Mouse (Mus musculus): Measurements from ENCODE around the gene Cgnl1. TPM values are rescaled to one million over a fixed set of nuclear protein-coding genes. Genes with fewer than 3 reads are reported as not detected.

The Cgnl1 gene
- total and polyA plus RNA-seq, 2 experiments from 2014 or later: 4.9 to 5.7 TPM

GRCm38 (mm10) chr9:71636854-71637253 lies 134.5 kb downstream of the Cgnl1 start:
- no peak for TF ChIP-seq CTCF (IDR thresholded peaks at IDR 0.05)
- Histone ChIP-seq H3K27me3 (ENCODE audit: insufficient read depth, low read length) (no peaks in the 10 kb centered on the region), H3K9ac (replicated peaks; ENCODE audit: low read length, poor library complexity, severe bottlenecking) (no peak overlapping the region), H3K4me1 (ENCODE audit: insufficient read depth, low read length) (peaks cover 3% of the 10 kb centered on the region; the same call in 1 of the 2 replicates), H3K9me3 (ENCODE audit: low read length) (0 out of 2 replicates have a peak, but pooled peaks cover 2% of the 10 kb centered on the region), H3K4me3 (ENCODE audit: low read depth, low read length) (no peak overlapping the region), H3K36me3 (ENCODE audit: insufficient read depth, low read length) (no peaks in the 10 kb centered on the region), H3K4me2 (ENCODE audit: low read depth, low read length, poor library complexity, severe bottlenecking) (no peak overlapping the region), H3K27ac (ENCODE audit: low read depth, low read length) (peak overlapping the region; percentile 8; the same call in 1 of the 2 replicates)
- ATAC-seq (ENCODE audit: low FRiP score) (peak; percentile 34; the same call in 1 of the 2 replicates), DNase-seq (ENCODE audit: low spot score) (peak; percentile 65)
- 76% methylated on average over 1 of the region's 1 CpGs for WGBS

- WGBS: 52% methylated on average over 1 of the region's 1 CpGs
- Histone ChIP-seq H3K27ac (ENCODE audit: low read depth, low read length) (no peak overlapping the region), H3K4me3 (ENCODE audit: low read depth, low read length) (no peak overlapping the region), H3K4me2 (ENCODE audit: low read depth, low read length, poor library complexity, severe bottlenecking) (no peak overlapping the region), H3K4me1 (ENCODE audit: insufficient read depth, low read length) (peaks cover 3% of the 10 kb centered on the region; the same call in 1 of the 2 replicates), H3K9me3 (ENCODE audit: low read length) (0 out of 2 replicates have a peak, but pooled peaks cover 2% of the 10 kb centered on the region), H3K36me3 (ENCODE audit: insufficient read depth, low read length) (no peaks in the 10 kb centered on the region), H3K9ac (replicated peaks; ENCODE audit: low read length, poor library complexity, severe bottlenecking) (no peak overlapping the region), H3K27me3 (ENCODE audit: insufficient read depth, low read length) (no peaks in the 10 kb centered on the region)
- ATAC-seq (ENCODE audit: low FRiP score) (no peak), DNase-seq (ENCODE audit: low spot score) (no peak)
- TF ChIP-seq CTCF (IDR thresholded peaks at IDR 0.05): no peak
These were observed 135.8 kb downstream of the Cgnl1 start for GRCm38 (mm10) chr9:71635627-71636026.

GRCm38 (mm10) chr9:71634916-71635315 lies 136.5 kb downstream of the Cgnl1 start:
- ATAC-seq (ENCODE audit: low FRiP score) (no peak), DNase-seq (ENCODE audit: low spot score) (no peak)
- TF ChIP-seq CTCF (IDR thresholded peaks at IDR 0.05): no peak
- WGBS: 75% methylated on average over 2 of the region's 2 CpGs
- Histone ChIP-seq H3K4me1 (ENCODE audit: insufficient read depth, low read length) (peaks cover 3% of the 10 kb centered on the region; the same call in 1 of the 2 replicates), H3K27ac (ENCODE audit: low read depth, low read length) (no peak overlapping the region), H3K27me3 (ENCODE audit: insufficient read depth, low read length) (no peaks in the 10 kb centered on the region), H3K4me3 (ENCODE audit: low read depth, low read length) (no peak overlapping the region), H3K9ac (replicated peaks; ENCODE audit: low read length, poor library complexity, severe bottlenecking) (no peak overlapping the region), H3K9me3 (ENCODE audit: low read length) (0 out of 2 replicates have a peak, but pooled peaks cover 2% of the 10 kb centered on the region), H3K36me3 (ENCODE audit: insufficient read depth, low read length) (no peaks in the 10 kb centered on the region), H3K4me2 (ENCODE audit: low read depth, low read length, poor library complexity, severe bottlenecking) (no peak overlapping the region)

- Histone ChIP-seq H3K9me3 (ENCODE audit: low read length) (no peaks in the 10 kb centered on the region), H3K4me2 (ENCODE audit: low read depth, low read length, poor library complexity, severe bottlenecking) (no peak overlapping the region), H3K9ac (replicated peaks; ENCODE audit: low read length, poor library complexity, severe bottlenecking) (no peak overlapping the region), H3K36me3 (ENCODE audit: insufficient read depth, low read length) (no peaks in the 10 kb centered on the region), H3K4me3 (ENCODE audit: low read depth, low read length) (no peak overlapping the region), H3K27ac (ENCODE audit: low read depth, low read length) (no peak overlapping the region), H3K27me3 (ENCODE audit: insufficient read depth, low read length) (no peaks in the 10 kb centered on the region), H3K4me1 (ENCODE audit: insufficient read depth, low read length) (no peaks in the 10 kb centered on the region)
- DNase-seq (ENCODE audit: low spot score) (no peak), ATAC-seq (ENCODE audit: low FRiP score) (no peak)
- TF ChIP-seq CTCF (IDR thresholded peaks at IDR 0.05): no peak
- 53% methylated on average over 6 of the region's 6 CpGs for WGBS
These were observed 142.5 kb downstream of the Cgnl1 start for GRCm38 (mm10) chr9:71628921-71629320.

- Histone ChIP-seq H3K27ac (ENCODE audit: low read depth, low read length) (no peak overlapping the region), H3K4me2 (ENCODE audit: low read depth, low read length, poor library complexity, severe bottlenecking) (no peak overlapping the region), H3K9me3 (ENCODE audit: low read length) (no peaks in the 10 kb centered on the region), H3K9ac (replicated peaks; ENCODE audit: low read length, poor library complexity, severe bottlenecking) (no peak overlapping the region), H3K36me3 (ENCODE audit: insufficient read depth, low read length) (no peaks in the 10 kb centered on the region), H3K4me1 (ENCODE audit: insufficient read depth, low read length) (0 out of 2 replicates have a peak, but pooled peaks cover 4% of the 10 kb centered on the region), H3K4me3 (ENCODE audit: low read depth, low read length) (no peak overlapping the region), H3K27me3 (ENCODE audit: insufficient read depth, low read length) (no peaks in the 10 kb centered on the region)
- DNase-seq (ENCODE audit: low spot score) (peak; percentile 39), ATAC-seq (ENCODE audit: low FRiP score) (no peak)
- WGBS: 73% methylated on average over 6 of the region's 6 CpGs
- TF ChIP-seq CTCF (IDR thresholded peaks at IDR 0.05): no peak
These were observed 143.1 kb downstream of the Cgnl1 start for GRCm38 (mm10) chr9:71628286-71628685.

GRCm38 (mm10) chr9:71625961-71626360 lies 145.4 kb downstream of the Cgnl1 start:
- no peak for TF ChIP-seq CTCF (IDR thresholded peaks at IDR 0.05)
- no peak overlapping the region for H3K4me3 ChIP-seq (ENCODE audit: low read depth, low read length)
- no peaks in the 10 kb centered on the region for H3K27me3 ChIP-seq (ENCODE audit: insufficient read depth, low read length)
- no peak overlapping the region for H3K27ac ChIP-seq (ENCODE audit: low read depth, low read length)
- H3K4me1 ChIP-seq (ENCODE audit: insufficient read depth, low read length): 0 out of 2 replicates have a peak, but pooled peaks cover 4% of the 10 kb centered on the region
- H3K4me2 ChIP-seq (ENCODE audit: low read depth, low read length, poor library complexity, severe bottlenecking): no peak overlapping the region
- DNase-seq (ENCODE audit: low spot score) (no peak), ATAC-seq (ENCODE audit: low FRiP score) (no peak)
- WGBS: 74% methylated on average over 6 of the region's 6 CpGs
- H3K36me3 ChIP-seq (ENCODE audit: insufficient read depth, low read length): no peaks in the 10 kb centered on the region
- no peaks in the 10 kb centered on the region for H3K9me3 ChIP-seq (ENCODE audit: low read length)
- H3K9ac ChIP-seq (replicated peaks; ENCODE audit: low read length, poor library complexity, severe bottlenecking): no peak overlapping the region

All from midbrain, postnatal 0 days (tissue).